Mouse (Mus musculus) adrenal gland, postnatal 25 days (tissue): ENCODE measurements around the gene Mtss1l. TPM values are rescaled to one million over a fixed set of nuclear protein-coding genes. Genes with fewer than 3 reads are reported as not detected.

ENCODE experiments used
- DNase-seq: peaks from one replicate; pipeline ENCODE4 v3.0.0; 2021; ENCODE audit warnings: mixed read lengths
- total RNA-seq: library from RNA; stranded (reverse); gene quantifications from 2 replicates; pipeline ENCODE4 v1.2.3, GENCODE M21; 2021

Mtss1l gene
- total RNA-seq, 1 experiment from 2014 or later, result 27.7 TPM

DNA sequence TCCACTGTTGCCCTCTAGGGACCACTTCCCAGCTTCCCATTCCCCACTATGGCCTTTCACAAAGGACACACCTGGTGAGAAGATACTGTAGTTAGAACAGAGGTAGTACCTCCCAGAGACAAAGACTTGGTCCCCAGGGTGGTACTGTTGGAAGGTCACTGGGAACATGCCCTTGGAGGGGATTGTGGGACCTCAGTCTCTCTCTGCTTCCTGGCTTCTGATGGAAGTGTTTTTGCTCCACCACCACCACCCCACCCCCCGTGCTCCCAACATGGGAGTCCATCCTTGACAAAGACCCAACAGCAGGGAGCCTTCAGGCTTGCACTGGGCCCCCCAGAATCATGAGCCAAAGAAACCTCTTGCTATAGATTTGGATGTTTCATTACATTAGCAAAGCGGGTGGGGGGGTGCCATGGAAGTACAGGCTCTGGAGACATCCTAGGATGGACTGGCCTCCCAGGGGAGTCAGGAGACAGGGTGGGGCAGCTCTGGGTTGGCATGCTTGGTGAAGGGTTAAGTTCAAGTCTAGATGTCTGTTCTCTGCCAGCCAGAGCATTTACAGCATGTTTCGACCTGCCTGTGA, 14.9 kb upstream of the Mtss1l start:
- no peak for DNase-seq

DNA sequence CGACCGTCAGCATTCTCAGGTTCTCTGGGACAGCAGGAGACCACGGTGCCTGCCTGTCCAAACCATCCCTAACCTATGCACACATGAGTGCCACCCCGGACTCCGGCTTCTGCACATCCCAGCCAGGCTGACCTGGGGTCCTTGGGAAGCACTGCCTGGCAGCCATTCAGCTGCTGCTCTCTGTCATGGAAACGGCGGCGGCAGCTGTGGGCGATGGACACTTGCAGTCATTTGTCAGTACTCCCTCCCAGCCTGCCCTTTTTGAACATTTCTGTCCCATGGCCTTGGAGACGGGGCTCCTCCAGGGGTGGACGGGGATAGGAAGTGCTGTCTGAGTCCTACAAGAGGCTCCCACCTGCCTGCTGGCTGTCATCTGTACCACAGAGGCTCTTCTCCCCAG, 12.8 kb upstream of the Mtss1l start:
- DNase-seq, result peak; percentile 51

DNA sequence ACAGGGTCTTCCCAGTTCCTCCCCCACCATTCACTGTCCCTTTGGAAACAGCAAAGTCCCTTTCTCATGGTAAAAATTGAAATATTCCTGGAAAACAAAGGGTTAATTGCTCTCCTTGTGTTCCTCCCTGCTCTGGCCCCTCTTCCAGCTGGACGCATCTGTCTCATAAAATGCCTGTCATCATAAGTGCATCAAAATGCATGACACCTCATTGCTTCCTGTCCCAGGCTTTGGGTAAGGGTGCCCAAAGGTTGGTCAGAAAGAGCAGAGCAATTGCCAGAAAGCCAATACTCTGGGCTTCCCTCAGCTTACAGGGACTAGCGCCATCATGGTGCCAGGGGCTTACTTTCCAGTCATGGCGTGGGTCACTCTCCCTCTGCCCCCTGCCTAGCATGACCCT, 10.7 kb upstream of the Mtss1l start:
- DNase-seq, result no peak

DNA sequence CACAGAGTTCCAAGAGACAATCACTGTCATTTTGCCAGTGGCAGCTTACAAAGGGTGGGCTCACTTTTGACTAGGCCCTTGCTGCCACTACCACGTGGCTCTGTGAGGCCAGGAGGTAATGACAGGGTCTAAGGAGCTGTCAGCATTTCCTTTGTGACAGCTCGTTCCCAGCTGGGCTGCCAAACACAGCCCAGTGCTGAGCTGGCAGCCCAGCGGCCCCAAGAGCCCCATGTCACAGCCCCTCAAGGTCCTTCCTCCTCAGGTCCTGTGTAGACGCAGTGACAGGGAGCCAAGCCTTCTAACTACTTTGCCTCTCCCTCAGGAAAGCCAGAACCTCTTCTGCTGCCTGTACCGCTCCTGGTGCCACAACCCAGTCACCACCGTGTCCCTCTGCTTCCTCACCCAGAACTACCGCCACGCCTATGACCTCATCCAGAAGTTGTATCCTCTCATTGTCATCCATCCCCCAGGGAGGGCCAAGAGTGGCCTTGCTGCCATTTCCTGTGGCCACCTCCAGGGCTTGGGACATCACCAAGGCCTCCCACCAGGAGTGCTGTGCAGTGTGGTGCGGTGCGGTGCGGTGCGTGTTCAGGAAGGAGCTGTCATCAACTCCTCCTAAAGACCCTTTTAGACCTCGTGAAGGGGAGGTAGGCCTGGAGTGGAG, 9.9 kb upstream of the Mtss1l start:
- peak; percentile 35 for DNase-seq

DNA sequence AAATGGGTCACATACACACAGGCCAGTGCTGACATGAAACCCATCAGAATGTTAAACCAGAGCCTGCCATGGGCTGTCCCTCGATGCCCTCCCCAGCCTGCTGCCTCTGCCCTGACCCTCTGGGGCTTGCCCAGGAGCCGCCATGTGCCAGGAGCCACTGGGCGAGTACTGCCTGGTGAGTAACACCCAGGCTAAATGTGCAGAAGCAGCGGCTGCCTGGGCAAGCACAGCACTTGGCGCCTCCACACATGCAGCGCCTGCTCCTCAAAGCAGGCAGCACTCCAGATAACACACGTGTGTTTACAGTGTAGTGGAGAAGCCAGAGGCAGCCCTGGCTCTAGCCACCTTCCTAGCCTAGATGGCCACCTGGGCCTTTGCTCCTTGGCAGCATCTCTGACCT, 8.2 kb upstream of the Mtss1l start:
- DNase-seq, result no peak

DNA sequence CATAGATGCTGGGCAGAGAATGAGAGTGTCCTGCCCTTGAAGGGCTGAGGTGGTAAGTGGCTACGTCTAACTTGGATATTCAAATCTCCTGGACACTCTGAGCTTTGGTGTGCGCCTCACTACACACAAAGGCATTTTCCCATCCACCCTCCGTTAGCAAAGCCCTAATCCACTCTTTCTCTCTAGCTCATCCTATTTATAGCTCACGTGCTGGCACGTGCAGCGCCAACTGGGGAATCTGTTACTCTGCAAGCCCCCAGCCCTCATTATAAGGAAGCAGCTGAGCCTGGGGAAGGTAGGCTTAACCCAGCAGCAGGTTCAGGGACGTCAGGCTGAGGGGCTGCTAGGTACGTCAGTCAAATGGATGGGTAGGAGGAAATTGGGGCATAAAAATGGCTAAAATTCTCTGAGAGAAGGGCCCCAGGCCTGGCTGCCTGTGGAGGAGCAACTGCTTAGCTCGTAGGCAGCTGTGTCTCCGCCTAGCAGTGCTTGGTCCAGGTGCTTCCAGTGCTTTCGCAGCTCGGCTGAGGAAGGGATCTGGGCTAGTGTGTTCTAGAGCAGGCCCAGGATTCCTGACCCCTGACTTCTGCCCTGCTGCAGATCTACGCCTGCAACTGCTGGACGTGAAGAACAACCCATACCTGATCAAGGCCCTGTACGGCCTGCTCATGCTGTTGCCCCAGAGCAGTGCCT, 6.3 kb upstream of the Mtss1l start:
- DNase-seq, result no peak

DNA sequence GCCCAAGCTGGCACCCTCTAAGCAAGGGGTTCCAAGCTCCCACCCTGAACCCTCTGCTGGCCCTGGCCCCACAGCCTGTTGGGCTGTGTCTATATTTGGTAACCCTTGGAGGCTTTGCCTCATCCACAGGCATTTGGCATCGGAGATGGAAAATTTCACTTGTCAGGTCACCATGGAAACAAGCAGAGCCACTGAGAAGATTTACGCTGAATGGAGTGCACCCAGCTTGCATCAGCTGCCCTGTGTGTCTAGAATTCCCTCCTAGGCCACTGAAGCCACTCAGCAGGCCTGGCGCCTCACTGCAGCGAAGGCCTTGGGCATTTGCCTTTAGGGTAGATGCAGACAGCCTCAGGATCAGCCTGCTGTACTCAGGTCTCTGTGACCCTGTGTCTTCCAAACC, 5.2 kb upstream of the Mtss1l start:
- peak; percentile 58 for DNase-seq

DNA sequence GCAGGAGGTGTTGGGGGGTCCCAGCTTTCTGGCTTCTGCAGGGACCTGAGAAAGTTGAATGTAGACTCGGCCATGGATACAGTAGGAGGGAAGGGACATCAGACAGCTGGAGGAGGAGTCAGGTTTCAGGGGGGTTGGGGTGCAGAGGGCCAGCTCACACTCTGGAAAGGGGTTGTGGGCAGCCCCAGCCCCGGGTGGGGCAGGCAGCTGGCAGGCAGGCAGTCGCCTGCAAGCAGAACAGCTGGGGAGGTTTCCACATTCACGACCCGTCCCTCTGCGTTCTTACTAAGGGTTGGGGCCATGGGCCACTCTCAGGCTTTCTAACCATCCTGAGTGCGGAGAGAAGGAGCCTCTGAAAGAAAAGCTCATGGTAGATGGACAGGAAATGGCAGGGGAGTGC, 4.1 kb upstream of the Mtss1l start:
- DNase-seq, result no peak

DNA sequence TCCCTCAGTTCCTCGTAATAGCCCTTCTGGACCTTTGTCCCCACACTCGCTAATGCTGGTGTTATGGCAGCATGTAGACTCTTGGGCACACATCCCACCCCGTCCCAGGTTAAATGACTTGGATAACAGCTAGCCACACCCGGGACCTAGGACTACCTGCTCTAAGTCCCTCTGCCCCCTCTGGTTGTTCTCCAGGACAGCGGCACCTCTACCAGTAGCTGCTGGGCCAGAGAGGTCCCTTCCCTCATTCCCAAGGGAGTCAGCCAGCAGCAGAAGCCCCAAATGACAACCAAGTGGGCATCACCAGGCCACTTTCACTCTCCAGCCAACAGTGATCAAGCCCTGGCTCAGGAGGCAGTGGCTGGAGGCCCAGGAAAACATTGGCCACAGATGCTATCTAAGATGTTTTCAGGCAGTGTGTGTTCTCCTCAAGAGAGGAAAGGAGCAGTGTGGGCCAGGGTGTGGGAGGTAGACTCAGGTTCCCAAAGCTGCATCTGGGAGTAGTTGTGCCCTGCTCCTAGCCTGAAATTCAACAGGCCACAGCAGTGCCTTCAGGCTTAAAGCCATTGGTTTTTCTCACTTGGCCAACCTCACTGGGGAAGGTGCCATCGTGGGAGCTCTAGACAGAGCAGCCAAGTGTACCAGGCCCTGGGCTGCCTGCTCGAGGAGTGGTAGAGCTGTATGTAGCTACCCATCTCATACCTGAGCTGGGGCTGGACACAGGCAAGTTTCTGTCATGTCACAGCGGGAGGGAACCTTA, 2.9 kb upstream of the Mtss1l start:
- DNase-seq, result no peak

DNA sequence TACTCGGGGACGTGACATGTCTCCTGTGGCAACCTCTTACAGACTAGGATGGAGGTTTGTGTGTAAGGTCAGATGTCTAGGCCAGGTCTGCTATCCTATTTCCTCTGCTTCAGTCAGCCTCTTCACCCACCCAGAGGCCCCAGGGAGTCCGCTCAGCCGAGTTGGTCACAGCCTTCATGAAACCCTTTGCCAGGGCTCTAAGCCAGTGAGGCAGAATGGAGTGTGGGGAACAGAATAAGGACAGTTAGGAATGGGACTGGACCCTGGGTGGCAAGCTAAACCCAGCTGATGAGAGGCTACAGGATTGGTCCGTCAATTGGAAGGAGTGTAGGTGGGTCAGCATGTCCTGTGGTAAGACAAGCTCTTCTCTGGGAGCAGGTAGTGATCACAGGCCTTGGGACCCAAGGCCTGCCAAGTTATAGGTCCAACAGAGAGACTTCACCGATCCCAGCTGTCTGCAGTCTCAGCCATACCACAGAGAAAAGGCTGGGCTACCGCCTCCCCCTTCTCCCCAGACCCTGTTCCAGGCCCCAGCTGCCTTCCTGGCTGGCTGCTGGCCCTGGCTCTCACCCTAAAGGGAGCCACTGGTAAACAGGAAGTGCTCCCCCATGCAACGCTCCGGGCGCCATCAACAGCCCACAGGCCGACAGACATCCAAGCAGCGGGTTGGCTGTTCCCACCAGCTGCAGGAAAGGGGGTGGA, 2.2 kb upstream of the Mtss1l start:
- peak; percentile 38 for DNase-seq

DNA sequence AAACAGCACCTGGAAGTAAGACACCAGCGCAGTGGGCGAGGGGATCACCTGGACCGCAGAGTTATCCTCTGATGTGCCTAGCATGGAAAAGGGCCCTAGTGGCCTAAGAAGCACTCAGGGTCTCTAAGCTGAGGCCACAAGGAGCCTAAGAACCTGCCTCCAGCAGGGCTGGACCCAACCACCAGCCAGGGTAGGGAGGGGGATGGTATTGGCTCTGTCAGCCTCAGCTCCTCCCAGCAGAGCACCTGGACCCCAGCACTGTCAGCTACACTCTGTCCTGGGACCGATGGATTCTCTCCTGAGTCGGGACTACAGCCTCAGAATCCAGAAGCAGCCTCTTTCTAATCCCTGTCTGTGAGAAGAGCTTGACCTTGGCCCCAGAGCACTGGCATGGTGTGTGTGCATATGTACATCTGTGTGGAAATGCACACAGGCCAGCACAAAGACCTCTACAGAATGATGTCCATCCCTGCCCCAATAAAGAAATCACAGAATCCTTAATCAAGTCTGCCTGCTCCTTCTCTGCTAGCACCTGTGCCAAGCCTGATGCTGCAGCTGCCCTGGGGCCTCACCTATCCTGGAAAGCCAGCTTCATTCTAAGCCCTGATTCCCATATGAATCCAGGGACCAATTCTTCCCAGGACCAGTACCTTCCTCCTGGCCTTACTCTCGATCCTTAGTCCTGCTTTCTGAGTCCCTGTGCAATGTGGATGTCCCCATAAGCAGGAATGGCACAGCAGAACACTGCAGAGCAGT, 1.2 kb upstream of the Mtss1l start:
- DNase-seq, result no peak

DNA sequence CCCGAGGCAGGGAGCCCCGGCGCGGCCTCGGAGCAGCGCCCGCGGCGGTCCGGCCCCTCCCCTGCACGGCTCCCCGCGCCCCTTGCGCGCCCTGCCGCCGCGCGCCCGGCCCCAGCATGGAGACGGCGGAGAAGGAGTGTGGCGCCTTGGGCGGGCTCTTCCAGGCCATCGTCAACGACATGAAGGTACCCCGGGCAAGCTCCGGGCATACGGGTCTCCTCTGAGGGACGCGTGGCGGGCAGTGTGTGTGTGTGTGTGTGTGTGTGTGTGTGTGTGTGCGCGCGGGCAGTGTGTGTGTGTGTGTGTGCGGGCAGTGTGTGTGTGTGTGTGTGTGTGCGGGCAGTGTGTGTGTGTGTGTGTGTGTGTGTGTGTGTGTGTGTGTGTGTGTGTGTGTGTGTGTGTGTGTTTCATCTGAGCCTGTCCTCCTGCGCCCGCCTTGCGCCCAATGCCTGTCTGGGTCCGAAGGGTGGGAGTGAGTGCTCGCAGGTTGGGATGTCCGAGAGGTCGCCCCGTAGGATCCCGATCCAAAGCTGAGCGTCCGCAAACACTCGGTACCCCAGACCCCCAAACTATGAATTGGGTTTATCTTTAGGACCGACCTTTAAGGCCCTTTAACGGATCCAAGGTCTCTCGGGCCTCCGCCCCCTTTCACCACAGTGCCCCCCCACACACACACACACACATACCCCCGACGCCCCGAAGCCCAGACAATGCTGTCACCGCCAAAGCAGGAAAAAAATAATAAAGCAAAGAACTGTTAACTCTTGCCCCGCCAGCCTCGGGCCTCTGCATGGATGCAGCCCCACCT, 534 bp downstream of the Mtss1l start:
- DNase-seq, result peak; percentile 50

DNA sequence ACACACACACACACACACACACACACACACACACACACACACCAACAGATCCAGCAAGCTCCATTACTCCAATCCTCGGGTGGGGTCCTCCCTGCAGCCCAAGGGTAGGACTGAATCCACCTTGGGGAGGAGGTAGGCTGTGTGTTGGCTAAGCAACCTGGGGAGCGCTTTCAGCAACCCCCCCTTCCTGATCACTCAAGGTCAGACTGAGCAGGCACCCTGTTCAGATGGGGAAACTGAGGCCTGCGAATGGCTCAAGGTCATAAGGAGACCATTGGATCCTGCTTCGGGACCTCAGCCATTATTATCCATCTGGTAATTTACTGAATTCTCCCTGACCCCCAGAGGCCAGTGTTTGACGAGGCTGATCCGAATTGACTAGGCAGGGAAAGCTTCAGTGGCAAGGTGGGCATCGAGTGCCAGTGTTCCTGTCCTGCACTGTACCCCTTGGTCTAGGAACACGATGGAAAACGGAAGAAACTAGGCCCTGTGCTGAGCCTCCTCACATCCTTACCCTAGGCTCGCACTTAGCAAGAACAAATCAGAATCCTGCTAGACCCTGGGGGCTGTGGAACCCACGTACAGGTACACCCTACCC, 1.2 kb downstream of the Mtss1l start:
- DNase-seq, result no peak

DNA sequence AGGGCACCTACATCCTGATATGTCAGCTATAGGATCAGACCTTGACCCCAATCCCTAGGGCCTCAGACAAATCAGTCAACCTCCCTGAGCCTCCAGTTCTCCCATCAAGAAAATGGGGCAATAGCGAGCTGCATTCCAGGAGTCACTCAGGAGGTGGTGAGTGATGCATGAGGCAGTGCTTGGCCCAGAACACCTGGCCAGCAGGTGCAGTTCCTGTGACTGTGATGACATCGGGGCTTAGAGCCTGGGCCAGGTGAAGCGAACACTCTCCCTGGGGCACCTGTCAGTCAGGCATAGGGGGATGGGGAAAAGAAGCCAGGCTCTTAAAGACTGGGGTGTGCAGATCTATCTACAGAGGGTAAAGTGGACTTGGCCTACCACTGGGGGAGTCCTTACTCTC, 3.2 kb downstream of the Mtss1l start:
- DNase-seq, result no peak

DNA sequence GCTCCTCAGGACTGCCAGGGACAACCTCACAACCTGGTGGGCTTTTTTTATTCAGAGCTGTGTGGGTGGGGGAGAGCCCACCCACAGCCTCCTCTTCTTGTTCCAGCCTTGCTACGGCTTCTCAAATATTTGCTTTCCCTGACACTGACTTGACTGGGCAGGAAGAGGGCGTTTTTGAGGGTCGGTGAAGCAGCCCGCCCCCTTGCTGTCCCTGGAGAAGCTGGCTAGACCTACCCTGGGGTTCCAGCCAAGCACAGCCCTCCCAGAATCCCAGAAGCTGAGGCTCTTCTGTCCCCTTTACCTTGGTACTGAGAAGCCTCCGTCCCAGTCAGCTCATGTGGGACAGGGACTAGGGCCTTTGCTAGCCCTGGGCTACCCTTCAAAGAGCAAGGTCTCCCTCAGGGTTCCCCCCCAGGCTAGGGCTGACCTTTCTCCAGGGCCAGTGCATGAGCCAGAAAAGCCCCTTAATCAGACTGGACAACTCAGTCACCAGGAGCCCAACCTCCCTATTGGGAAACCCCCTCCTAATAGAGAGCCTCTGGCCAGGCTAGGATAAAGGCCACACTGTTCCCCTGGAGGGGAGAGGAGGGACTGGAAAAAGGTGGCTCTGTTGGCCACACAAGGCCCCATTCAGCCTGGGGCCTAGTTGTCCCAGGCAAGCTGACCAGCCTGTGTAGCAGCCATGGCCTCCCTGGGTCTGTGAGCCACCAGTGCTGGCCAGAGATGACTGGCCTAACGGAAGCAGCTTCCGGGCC, 4.0 kb downstream of the Mtss1l start:
- no peak for DNase-seq

DNA sequence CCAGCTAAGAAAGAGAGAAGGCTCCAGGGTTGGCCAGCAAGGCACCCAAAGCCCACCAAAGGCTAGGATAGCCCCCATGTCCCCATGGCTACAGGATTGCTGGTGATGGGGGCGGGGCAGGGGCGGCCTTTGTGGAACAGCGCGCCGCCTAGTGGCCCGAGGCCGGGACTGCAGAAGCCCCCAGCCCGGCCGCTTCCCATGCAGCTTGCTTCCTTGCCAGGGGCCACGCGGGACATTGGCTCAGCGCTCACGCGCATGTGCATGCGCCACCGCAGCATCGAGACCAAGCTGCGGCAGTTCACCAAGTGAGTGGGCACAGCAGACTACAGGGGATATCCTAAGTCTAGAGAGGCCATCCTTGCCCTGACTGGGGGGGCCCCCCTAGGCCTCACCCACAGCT, 5.6 kb downstream of the Mtss1l start:
- DNase-seq, result peak; percentile 67

DNA sequence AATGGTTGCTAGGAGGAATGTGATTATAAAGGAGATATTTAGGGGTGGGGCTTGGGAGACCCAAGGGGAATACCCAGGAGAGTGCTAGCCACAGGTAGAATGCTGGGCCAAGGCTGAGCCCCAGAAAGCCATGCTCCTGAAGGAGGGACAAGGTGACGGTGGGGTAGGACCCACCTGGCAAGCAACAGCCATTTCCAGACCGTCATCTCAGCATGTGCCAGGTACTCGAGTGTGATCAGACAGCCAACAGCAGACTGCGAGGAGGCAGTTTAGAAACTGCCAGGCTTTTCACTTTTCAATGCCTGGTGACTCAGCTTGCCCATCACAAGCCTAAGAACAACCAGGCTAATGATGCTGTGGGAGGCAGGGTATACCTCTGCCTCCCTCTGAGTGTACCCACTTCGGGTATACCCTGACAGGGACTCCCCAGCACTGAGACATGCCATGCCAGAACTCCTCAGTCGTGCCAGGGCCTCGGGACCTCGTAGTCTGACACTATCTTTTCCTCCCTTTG, 10.1 kb downstream of the Mtss1l start:
- no peak for DNase-seq

DNA sequence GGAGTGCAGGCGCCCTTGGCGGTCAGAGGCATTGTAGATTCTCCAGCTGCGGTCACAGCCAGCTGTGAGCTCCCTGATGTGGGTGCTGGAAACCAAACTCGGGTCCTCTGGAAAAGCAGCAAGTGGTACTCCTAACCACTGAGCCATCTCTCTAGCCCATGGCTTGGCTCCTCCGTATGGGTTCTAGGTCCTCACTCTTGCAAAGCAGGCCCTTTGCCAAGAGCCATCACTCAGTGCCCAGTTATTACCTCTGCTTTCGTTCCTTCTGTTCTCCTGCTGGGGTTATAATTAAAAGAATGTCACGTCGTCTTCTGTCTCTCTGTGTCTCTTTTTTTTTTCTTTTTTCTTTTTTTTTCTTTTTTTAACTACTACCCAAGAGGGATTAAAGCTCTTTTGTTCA, 11.8 kb downstream of the Mtss1l start:
- no peak for DNase-seq

DNA sequence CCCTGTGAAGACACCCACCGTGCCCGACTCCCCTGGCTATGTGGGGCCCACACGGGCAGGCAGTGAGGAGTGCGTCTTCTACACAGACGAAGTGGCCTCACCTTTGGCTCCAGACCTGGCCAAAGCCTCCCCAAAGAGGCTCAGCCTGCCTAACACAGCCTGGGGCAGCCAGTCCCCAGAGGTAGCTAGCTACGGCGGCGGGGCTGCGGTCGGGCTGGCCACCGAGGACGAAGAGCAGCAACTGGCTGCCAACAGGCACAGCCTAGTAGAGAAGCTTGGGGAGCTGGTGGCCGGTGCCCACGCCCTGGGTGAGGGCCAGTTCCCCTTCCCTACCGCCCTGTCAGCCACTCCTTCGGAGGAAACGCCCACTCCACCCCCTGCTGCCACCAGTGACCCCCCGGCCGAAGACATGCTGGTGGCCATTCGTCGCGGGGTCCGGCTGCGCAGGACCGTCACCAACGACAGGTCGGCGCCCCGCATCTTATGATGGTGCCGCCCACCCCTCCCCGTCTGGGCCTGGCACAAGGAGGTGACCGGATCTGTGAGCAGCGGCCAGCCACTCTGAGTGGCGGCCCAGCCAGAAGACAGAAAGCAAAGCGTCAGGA, 17.4 kb downstream of the Mtss1l start:
- DNase-seq, result no peak
